In the genomic region with DNA sequence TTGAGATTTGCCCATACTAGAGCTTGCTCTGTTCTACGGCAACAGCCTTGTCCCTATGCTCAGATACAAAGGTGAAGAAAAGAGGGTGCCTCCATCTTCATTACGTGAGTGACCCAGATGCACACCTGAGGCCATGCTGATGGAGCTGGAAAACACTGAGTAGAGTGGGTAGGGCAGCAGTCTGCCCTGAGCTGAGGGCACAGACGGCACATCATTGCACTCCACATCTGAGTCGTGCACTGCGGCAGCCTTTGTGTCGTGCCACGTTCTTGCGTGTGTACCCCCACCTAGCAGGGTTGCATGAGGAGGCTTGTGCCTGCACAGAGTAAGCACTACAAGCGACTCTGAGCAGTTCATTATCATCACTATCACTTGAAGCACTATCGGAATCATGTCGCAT, we compare ENCODE assay signal across 14 mouse cellular contexts.
"Had no signal": no experiment of that assay in that cellular context is flagged by ENCODE, and none has a peak within 500 bp of the region (broad histone marks: within the 10 kb centered on the region; RNA-seq: fewer than 3 reads in every experiment).

No protein-coding gene starts in this region.

- DNase-seq: kidney, adult 18-20 months; kidney, postnatal 10 days; kidney, postnatal 4 days; lung, adult 2 months; lung, postnatal 36 days; midbrain, embryonic 14.5 days; right cerebral cortex, adult 18-20 months; right cerebral cortex, postnatal 25 days; thymus, postnatal 36 days had no signal

- H3K36me3 ChIP-seq: limb, embryonic 10.5 days; liver, embryonic 15.5 days had no signal

- H3K4me3 ChIP-seq: left cerebral cortex, adult 2 months; limb, embryonic 10.5 days; liver, embryonic 15.5 days had no signal

- ATAC-seq: lung, postnatal 0 days had no signal

- H3K9me3 ChIP-seq: limb, embryonic 10.5 days; liver, embryonic 15.5 days had no signal

- H3K4me2 ChIP-seq: liver, embryonic 11.5 days; liver, embryonic 15.5 days had no signal

- H3K27me3 ChIP-seq: liver, embryonic 15.5 days had no signal

- H3K27ac ChIP-seq: limb, embryonic 10.5 days; liver, embryonic 15.5 days had no signal

- H3K9ac ChIP-seq: liver, embryonic 15.5 days had no signal

- H3K4me1 ChIP-seq: liver, embryonic 15.5 days had no signal
